In genomic region chr3:89328623-89329022, GRCm38 (mm10) we compare ENCODE assay signal across 18 mouse cellular contexts. TPM values are rescaled to one million over a fixed set of nuclear protein-coding genes. Genes with fewer than 3 reads are reported as not detected.
DNase-seq lines count a peak whose midpoint lies in the region; ATAC-seq and TF ChIP-seq lines count a peak whose summit lies in the region.
"Had no signal": no experiment of that assay in that cellular context is flagged by ENCODE, and none has a peak within 500 bp of the region (broad histone marks: within the 10 kb centered on the region; RNA-seq: fewer than 3 reads in every experiment).

No protein-coding gene starts in this region.

- no peak for TF ChIP-seq CTCF in midbrain, postnatal 0 days (IDR thresholded peaks at IDR 0.05)
- TF ChIP-seq CTCF in stomach, postnatal 0 days (IDR thresholded peaks at IDR 0.05; ENCODE audit: low read depth): no peak
- TF ChIP-seq CTCF in liver, postnatal 0 days (IDR thresholded peaks at IDR 0.05; ENCODE audit: low read depth): no peak

- H3K9ac ChIP-seq in heart, embryonic 16.5 days (ENCODE audit: low read length): no peak overlapping the region
- no peak overlapping the region for H3K9ac ChIP-seq in midbrain, postnatal 0 days (replicated peaks; ENCODE audit: low read length, poor library complexity, severe bottlenecking)
- H3K9ac ChIP-seq in midbrain, embryonic 11.5 days (ENCODE audit: low read length): no peak overlapping the region
- no peak overlapping the region for H3K9ac ChIP-seq in embryonic facial prominence, embryonic 13.5 days
- no peak overlapping the region for H3K9ac ChIP-seq in stomach, postnatal 0 days (ENCODE audit: low read length)
- H3K9ac ChIP-seq in liver, postnatal 0 days (replicated peaks): no peak overlapping the region
- H3K9ac ChIP-seq: heart, embryonic 13.5 days; midbrain, embryonic 15.5 days had no signal

- 0 out of 2 replicates have a peak, but pooled peaks have one; percentile 33 for ATAC-seq in heart, embryonic 16.5 days (replicated peaks; ENCODE audit: extremely low read depth, insufficient read depth, low FRiP score)
- ATAC-seq in midbrain, postnatal 0 days (ENCODE audit: low FRiP score): no peak
- ATAC-seq in midbrain, embryonic 11.5 days (ENCODE audit: low FRiP score): no peak
- 0 out of 2 replicates have a peak, but pooled peaks have one; percentile 24 for ATAC-seq in embryonic facial prominence, embryonic 13.5 days (ENCODE audit: insufficient number of reproducible peaks, insufficient read depth, low FRiP score, low TSS enrichment, low read depth)
- ATAC-seq in stomach, postnatal 0 days (ENCODE audit: low FRiP score, low TSS enrichment): 0 out of 2 replicates have a peak, but pooled peaks have one; percentile 17
- ATAC-seq in liver, postnatal 0 days: no peak
- ATAC-seq: inflammation-experienced regulatory T-cells, adult 6 months; lung, postnatal 0 days; midbrain, embryonic 15.5 days had no signal

- 13% methylated on average over 4 of the region's 4 CpGs for WGBS in heart, embryonic 16.5 days
- 9% methylated on average over 4 of the region's 4 CpGs for WGBS in midbrain, postnatal 0 days
- WGBS in midbrain, embryonic 11.5 days: 19% methylated on average over 4 of the region's 4 CpGs
- 17% methylated on average over 4 of the region's 4 CpGs for WGBS in embryonic facial prominence, embryonic 13.5 days
- whole genome bisulfite sequencing in stomach, postnatal 0 days: 10% methylated on average over 4 of the region's 4 CpGs
- WGBS in liver, postnatal 0 days (ENCODE audit: insufficient replicate concordance): 38% methylated on average over 4 of the region's 4 CpGs

- no peak for TF ChIP-seq EP300 in stomach, postnatal 0 days (optimal IDR thresholded peaks at IDR 0.05)
- no peak for TF ChIP-seq EP300 in liver, postnatal 0 days (IDR thresholded peaks at IDR 0.05; ENCODE audit: low read depth)

- H3K27me3 ChIP-seq in heart, embryonic 16.5 days (ENCODE audit: control insufficient read depth, insufficient read depth, low read length): peaks cover 7% of the 10 kb centered on the region; the same call in 1 of the 2 replicates
- H3K27me3 ChIP-seq in midbrain, postnatal 0 days (ENCODE audit: insufficient read depth, low read length): no peaks in the 10 kb centered on the region
- H3K27me3 ChIP-seq in midbrain, embryonic 11.5 days (ENCODE audit: control insufficient read depth, insufficient read depth, low read length): peaks cover 9% of the 10 kb centered on the region; the same call in 1 of the 2 replicates
- 0 out of 2 replicates have a peak, but pooled peaks cover 2% of the 10 kb centered on the region for H3K27me3 ChIP-seq in embryonic facial prominence, embryonic 13.5 days
- no peaks in the 10 kb centered on the region for H3K27me3 ChIP-seq in stomach, postnatal 0 days (ENCODE audit: control insufficient read depth, insufficient read depth, low read length)
- H3K27me3 ChIP-seq in liver, postnatal 0 days (ENCODE audit: insufficient read depth, low read length): peaks cover 29% of the 10 kb centered on the region
- H3K27me3 ChIP-seq: midbrain, embryonic 15.5 days had no signal

- peaks cover 3% of the 10 kb centered on the region; the same call in 1 of the 2 replicates for H3K4me1 ChIP-seq in heart, embryonic 16.5 days (ENCODE audit: control insufficient read depth, insufficient read depth, low read length)
- H3K4me1 ChIP-seq in midbrain, postnatal 0 days (ENCODE audit: insufficient read depth, low read length): peaks cover 5% of the 10 kb centered on the region; the same call in 1 of the 2 replicates
- peaks cover 26% of the 10 kb centered on the region for H3K4me1 ChIP-seq in midbrain, embryonic 11.5 days (ENCODE audit: control insufficient read depth, insufficient read depth, low read length)
- H3K4me1 ChIP-seq in embryonic facial prominence, embryonic 13.5 days: peaks cover 32% of the 10 kb centered on the region
- no peaks in the 10 kb centered on the region for H3K4me1 ChIP-seq in stomach, postnatal 0 days (replicated peaks; ENCODE audit: control insufficient read depth, insufficient read depth)
- no peaks in the 10 kb centered on the region for H3K4me1 ChIP-seq in liver, postnatal 0 days (ENCODE audit: insufficient read depth)

- no peak overlapping the region for H3K4me2 ChIP-seq in heart, embryonic 16.5 days (ENCODE audit: low read depth, low read length)
- H3K4me2 ChIP-seq in midbrain, postnatal 0 days (ENCODE audit: low read depth, low read length, poor library complexity, severe bottlenecking): no peak overlapping the region
- H3K4me2 ChIP-seq in midbrain, embryonic 11.5 days: no peak overlapping the region
- H3K4me2 ChIP-seq in embryonic facial prominence, embryonic 13.5 days: no peak overlapping the region
- H3K4me2 ChIP-seq in stomach, postnatal 0 days (replicated peaks; ENCODE audit: low read depth): no peak overlapping the region
- H3K4me2 ChIP-seq in liver, postnatal 0 days (ENCODE audit: low read depth, low read length): no peak overlapping the region
- H3K4me2 ChIP-seq: heart, embryonic 13.5 days; midbrain, embryonic 15.5 days had no signal

- no peaks in the 10 kb centered on the region for H3K9me3 ChIP-seq in heart, embryonic 16.5 days (replicated peaks; ENCODE audit: control insufficient read depth, low read length)
- H3K9me3 ChIP-seq in midbrain, postnatal 0 days (ENCODE audit: low read length): no peaks in the 10 kb centered on the region
- no peaks in the 10 kb centered on the region for H3K9me3 ChIP-seq in midbrain, embryonic 11.5 days (ENCODE audit: control insufficient read depth, low read length)
- H3K9me3 ChIP-seq in embryonic facial prominence, embryonic 13.5 days: no peaks in the 10 kb centered on the region
- no peaks in the 10 kb centered on the region for H3K9me3 ChIP-seq in stomach, postnatal 0 days (ENCODE audit: control insufficient read depth, low read length)
- H3K9me3 ChIP-seq in liver, postnatal 0 days (ENCODE audit: low read length): no peaks in the 10 kb centered on the region
- H3K9me3 ChIP-seq: heart, embryonic 13.5 days; midbrain, embryonic 15.5 days had no signal

- no peak overlapping the region for H3K27ac ChIP-seq in heart, embryonic 16.5 days (ENCODE audit: low read length)
- no peak overlapping the region for H3K27ac ChIP-seq in midbrain, postnatal 0 days (ENCODE audit: low read depth, low read length)
- H3K27ac ChIP-seq in midbrain, embryonic 11.5 days (ENCODE audit: low read depth, low read length): no peak overlapping the region
- peak overlapping the region; percentile 33; the same call in 1 of the 2 replicates for H3K27ac ChIP-seq in embryonic facial prominence, embryonic 13.5 days
- H3K27ac ChIP-seq in stomach, postnatal 0 days (replicated peaks): no peak overlapping the region
- no peak overlapping the region for H3K27ac ChIP-seq in liver, postnatal 0 days (ENCODE audit: low read depth)
- H3K27ac ChIP-seq: gastrocnemius, adult 2 months; heart, embryonic 13.5 days; midbrain, embryonic 15.5 days had no signal

- no peak for DNase-seq in heart, postnatal 36 days
- DNase-seq in midbrain, postnatal 0 days (ENCODE audit: low spot score): peak; percentile 38
- DNase-seq in midbrain, embryonic 11.5 days (ENCODE audit: low spot score, missing footprints): no peak
- DNase-seq in stomach, postnatal 0 days (ENCODE audit: low spot score): no peak
- no peak for DNase-seq in liver, postnatal 0 days
- no peak for DNase-seq in Muller cell, postnatal 12 days (ENCODE audit: inconsistent ontology term)
- DNase-seq: cerebellum, adult 8-10 months; gastrocnemius, adult 2 months; right cerebral cortex, postnatal 25 days; thymus, postnatal 36 days had no signal

- peaks cover under 1% of the 10 kb centered on the region; the same call in 1 of the 2 replicates for H3K36me3 ChIP-seq in heart, embryonic 16.5 days (ENCODE audit: control insufficient read depth, insufficient read depth)
- no peaks in the 10 kb centered on the region for H3K36me3 ChIP-seq in midbrain, postnatal 0 days (ENCODE audit: insufficient read depth, low read length)
- no peaks in the 10 kb centered on the region for H3K36me3 ChIP-seq in midbrain, embryonic 11.5 days (ENCODE audit: control insufficient read depth, insufficient read depth, low read length)
- H3K36me3 ChIP-seq in embryonic facial prominence, embryonic 13.5 days: peaks cover 14% of the 10 kb centered on the region
- no peaks in the 10 kb centered on the region for H3K36me3 ChIP-seq in stomach, postnatal 0 days (ENCODE audit: control insufficient read depth, insufficient read depth, low read length)
- no peaks in the 10 kb centered on the region for H3K36me3 ChIP-seq in liver, postnatal 0 days (replicated peaks; ENCODE audit: insufficient read depth, low read length)
- H3K36me3 ChIP-seq: midbrain, embryonic 15.5 days had no signal

- no peak overlapping the region for H3K4me3 ChIP-seq in heart, embryonic 16.5 days (ENCODE audit: low read length)
- no peak overlapping the region for H3K4me3 ChIP-seq in midbrain, postnatal 0 days (ENCODE audit: low read depth, low read length)
- no peak overlapping the region for H3K4me3 ChIP-seq in midbrain, embryonic 11.5 days (ENCODE audit: low read depth, low read length)
- H3K4me3 ChIP-seq in embryonic facial prominence, embryonic 13.5 days: no peak overlapping the region
- H3K4me3 ChIP-seq in stomach, postnatal 0 days (ENCODE audit: low read depth, low read length): no peak overlapping the region
- H3K4me3 ChIP-seq in liver, postnatal 0 days (ENCODE audit: low read depth, low read length): no peak overlapping the region
- H3K4me3 ChIP-seq: erythroblast, embryonic 14.5 days; gastrocnemius, adult 2 months; heart, embryonic 13.5 days; midbrain, embryonic 15.5 days had no signal

- intact Hi-C loops in heart, postnatal 36 days (cut with DNase I): no loop called here

RNA-seq across cellular contexts. Expression of gene Efna3, which starts 5.9 kb away (rescaled TPM):
- 0.89 and 1.1 TPM in 2 replicates for polyA plus RNA-seq in heart, embryonic 16.5 days (2015; fragmentation: Nextera tagmentation; extraction: Ambion mirVana)
- total RNA-seq in heart, postnatal 36 days (2021): not detected
- total RNA-seq in midbrain, postnatal 0 days (2014; rRNA removed): 93.5 and 115 TPM in 2 replicates
- 52.3 and 58.4 TPM in 2 replicates for polyA plus RNA-seq in midbrain, postnatal 0 days (2015; fragmentation: Nextera tagmentation; extraction: Ambion mirVana)
- 4.6 and 6.4 TPM in 2 replicates for polyA plus RNA-seq in midbrain, embryonic 11.5 days (2014; fragmentation: Nextera tagmentation; extraction: Ambion mirVana)
- 22.6 and 26.6 TPM in 2 replicates for polyA plus RNA-seq in embryonic facial prominence, embryonic 13.5 days (2015; fragmentation: Nextera tagmentation; extraction: Ambion mirVana)
- polyA plus RNA-seq in stomach, postnatal 0 days (2015; fragmentation: Nextera tagmentation; extraction: Ambion mirVana): 25.8 and 29.2 TPM in 2 replicates
- not detected in 2 replicates for polyA plus RNA-seq in liver, postnatal 0 days (2015; fragmentation: Nextera tagmentation; extraction: Ambion mirVana)
- total RNA-seq: gastrocnemius, adult 2 months had no signal
- polyA plus RNA-seq: erythroblast, embryonic 14.5 days; inflammation-experienced regulatory T-cells, adult 6 months had no signal

RNA-seq across cellular contexts. Expression of gene Efna4, which starts 9.2 kb away (rescaled TPM):
- 5.2 and 7.3 TPM in 2 replicates for polyA plus RNA-seq in heart, embryonic 16.5 days (2015; fragmentation: Nextera tagmentation; extraction: Ambion mirVana)
- under 1 TPM; 0.19 to 0.22 TPM for total RNA-seq in heart, postnatal 36 days (2021)
- total RNA-seq in midbrain, postnatal 0 days (2014; rRNA removed): 3.0 and 7.9 TPM in 2 replicates
- polyA plus RNA-seq in midbrain, postnatal 0 days (2015; fragmentation: Nextera tagmentation; extraction: Ambion mirVana): 2.5 and 3.5 TPM in 2 replicates
- 15.3 and 17.5 TPM in 2 replicates for polyA plus RNA-seq in midbrain, embryonic 11.5 days (2014; fragmentation: Nextera tagmentation; extraction: Ambion mirVana)
- 46.5 and 50.1 TPM in 2 replicates for polyA plus RNA-seq in embryonic facial prominence, embryonic 13.5 days (2015; fragmentation: Nextera tagmentation; extraction: Ambion mirVana)
- polyA plus RNA-seq in stomach, postnatal 0 days (2015; fragmentation: Nextera tagmentation; extraction: Ambion mirVana): 8.9 and 11.7 TPM in 2 replicates
- polyA plus RNA-seq in liver, postnatal 0 days (2015; fragmentation: Nextera tagmentation; extraction: Ambion mirVana): 0.36 and 0.56 TPM in 2 replicates
- polyA plus RNA-seq: erythroblast, embryonic 14.5 days had no signal

RNA-seq across cellular contexts. Expression of gene Adam15, which starts 21.2 kb away (rescaled TPM):
- 61.5 and 73.6 TPM in 2 replicates for polyA plus RNA-seq in heart, embryonic 16.5 days (2015; fragmentation: Nextera tagmentation; extraction: Ambion mirVana)
- 10 to 100 TPM; 56.5 to 62.6 TPM for total RNA-seq in heart, postnatal 36 days (2021)
- 63.4 and 88.8 TPM in 2 replicates for total RNA-seq in midbrain, postnatal 0 days (2014; rRNA removed)
- polyA plus RNA-seq in midbrain, postnatal 0 days (2015; fragmentation: Nextera tagmentation; extraction: Ambion mirVana): 73.6 and 79.4 TPM in 2 replicates
- polyA plus RNA-seq in midbrain, embryonic 11.5 days (2014; fragmentation: Nextera tagmentation; extraction: Ambion mirVana): 17.0 and 18.7 TPM in 2 replicates
- polyA plus RNA-seq in embryonic facial prominence, embryonic 13.5 days (2015; fragmentation: Nextera tagmentation; extraction: Ambion mirVana): 50.8 and 52.6 TPM in 2 replicates
- polyA plus RNA-seq in stomach, postnatal 0 days (2015; fragmentation: Nextera tagmentation; extraction: Ambion mirVana): 43.0 and 44.8 TPM in 2 replicates
- 9.1 and 9.2 TPM in 2 replicates for polyA plus RNA-seq in liver, postnatal 0 days (2015; fragmentation: Nextera tagmentation; extraction: Ambion mirVana)

RNA-seq across cellular contexts. Expression of gene Dcst2, which starts 33.2 kb away (rescaled TPM):
- polyA plus RNA-seq in heart, embryonic 16.5 days (2015; fragmentation: Nextera tagmentation; extraction: Ambion mirVana): not detected in 2 replicates
- total RNA-seq in heart, postnatal 36 days (2021): not detected
- not detected in 2 replicates for total RNA-seq in midbrain, postnatal 0 days (2014; rRNA removed)
- 0.31 and 0.51 TPM in 2 replicates for polyA plus RNA-seq in midbrain, postnatal 0 days (2015; fragmentation: Nextera tagmentation; extraction: Ambion mirVana)
- polyA plus RNA-seq in midbrain, embryonic 11.5 days (2014; fragmentation: Nextera tagmentation; extraction: Ambion mirVana): 0.33 TPM in 1 of 2 replicates, not detected in the other
- 0.18 and 0.38 TPM in 2 replicates for polyA plus RNA-seq in embryonic facial prominence, embryonic 13.5 days (2015; fragmentation: Nextera tagmentation; extraction: Ambion mirVana)
- polyA plus RNA-seq in stomach, postnatal 0 days (2015; fragmentation: Nextera tagmentation; extraction: Ambion mirVana): 0.33 and 0.41 TPM in 2 replicates
- 0.05 TPM in 1 of 2 replicates, not detected in the other for polyA plus RNA-seq in liver, postnatal 0 days (2015; fragmentation: Nextera tagmentation; extraction: Ambion mirVana)
- total RNA-seq: gastrocnemius, adult 2 months had no signal
- polyA plus RNA-seq: erythroblast, embryonic 14.5 days; heart, embryonic 13.5 days had no signal

RNA-seq across cellular contexts. Expression of gene Dcst1, which starts 36.4 kb away (rescaled TPM):
- polyA plus RNA-seq in heart, embryonic 16.5 days (2015; fragmentation: Nextera tagmentation; extraction: Ambion mirVana): 0.06 and 0.21 TPM in 2 replicates
- not detected for total RNA-seq in heart, postnatal 36 days (2021)
- 0.05 TPM in 1 of 2 replicates, not detected in the other for total RNA-seq in midbrain, postnatal 0 days (2014; rRNA removed)
- polyA plus RNA-seq in midbrain, postnatal 0 days (2015; fragmentation: Nextera tagmentation; extraction: Ambion mirVana): 1.1 TPM in 2 replicates
- 0.23 and 0.40 TPM in 2 replicates for polyA plus RNA-seq in midbrain, embryonic 11.5 days (2014; fragmentation: Nextera tagmentation; extraction: Ambion mirVana)
- 0.44 and 0.85 TPM in 2 replicates for polyA plus RNA-seq in embryonic facial prominence, embryonic 13.5 days (2015; fragmentation: Nextera tagmentation; extraction: Ambion mirVana)
- polyA plus RNA-seq in stomach, postnatal 0 days (2015; fragmentation: Nextera tagmentation; extraction: Ambion mirVana): 0.29 and 0.36 TPM in 2 replicates
- polyA plus RNA-seq in liver, postnatal 0 days (2015; fragmentation: Nextera tagmentation; extraction: Ambion mirVana): 0.13 and 0.15 TPM in 2 replicates
- total RNA-seq: gastrocnemius, adult 2 months; left cerebral cortex, postnatal 36 days had no signal
- polyA plus RNA-seq: erythroblast, embryonic 14.5 days had no signal

Comparison
In these comparisons a context has a peak if more than half of its experiments do, and no peak if none do; other contexts are left out.
1. ATAC-seq: peak in heart, embryonic 16.5 days (single experiment), embryonic facial prominence, embryonic 13.5 days (single experiment) and stomach, postnatal 0 days (single experiment); none in midbrain, postnatal 0 days (single experiment), midbrain, embryonic 11.5 days (single experiment) and liver, postnatal 0 days (single experiment).